Mouse (Mus musculus) small intestine, adult 2 months (tissue): Measurements from ENCODE around the gene Tff3. TPM values are rescaled to one million over a fixed set of nuclear protein-coding genes. Genes with fewer than 3 reads are reported as not detected.

Experiments
- H3K27ac ChIP-seq: fragments of 200-500 bp; 2 replicates; pipeline ENCODE4 v1.5.1; 2012; ENCODE audit warnings: low read depth, low read length, control low read depth, inconsistent platforms; ENCODE audit not compliant: insufficient read depth
- H3K27me3 ChIP-seq: fragments of 200-500 bp; 2 replicates; pipeline ENCODE4 v1.6.1; 2012; ENCODE audit warnings: mild to moderate bottlenecking, moderate library complexity, low read length, inconsistent platforms; ENCODE audit not compliant: control insufficient read depth, insufficient read depth
- H3K36me3 ChIP-seq: fragments of 200-500 bp; 2 replicates; pipeline ENCODE4 v1.6.1; 2012; ENCODE audit warnings: mild to moderate bottlenecking, low read length, control low read depth, inconsistent platforms; ENCODE audit not compliant: control insufficient read depth, insufficient read depth
- H3K4me1 ChIP-seq: fragments of 200-500 bp; 2 replicates; pipeline ENCODE4 v1.6.1; 2012; ENCODE audit warnings: low read length, inconsistent platforms, mixed read lengths; ENCODE audit not compliant: control insufficient read depth, insufficient read depth, insufficient read length
- H3K4me3 ChIP-seq: fragments of 200-500 bp; 2 replicates; pipeline ENCODE4 v1.5.1; 2012; ENCODE audit warnings: low read depth, mild to moderate bottlenecking, control low read depth, inconsistent platforms, low read length, moderate library complexity
- CTCF ChIP-seq: fragments of 200-500 bp; IDR thresholded peaks from 2 replicates; pipeline ENCODE4 v1.5.1; 2012; ENCODE audit warnings: low read depth, mild to moderate bottlenecking, control low read depth, inconsistent platforms, low read length, moderate library complexity, mixed read lengths; ENCODE audit not compliant: insufficient replicate concordance, insufficient read length; ENCODE audit errors: extremely low read depth
- POLR2A ChIP-seq: fragments of 200-500 bp; IDR thresholded peaks from 2 replicates; pipeline ENCODE4 v1.6.1; 2012; ENCODE audit warnings: low read depth, mild to moderate bottlenecking, control low read depth, inconsistent platforms, low read length, moderate library complexity
- WGBS: fragments of 180-500 bp; shearing (Covaris S2); methylation state at CpG from one replicate; pipeline ENCODE4 v1.1.7; 2018; 5-methylcytosine and 5-hydroxymethylcytosine counted together
- polyA plus RNA-seq: library from polyadenylated mRNA; depleted of rRNA; stranded (reverse); fragments of >200 nt; gene quantifications from 2 replicates; pipeline ENCODE4 v1.2.3, GENCODE M21; 2012; rRNA removed

Tff3 gene
- polyA plus RNA-seq, 1 experiment: 10,550 TPM

DNA sequence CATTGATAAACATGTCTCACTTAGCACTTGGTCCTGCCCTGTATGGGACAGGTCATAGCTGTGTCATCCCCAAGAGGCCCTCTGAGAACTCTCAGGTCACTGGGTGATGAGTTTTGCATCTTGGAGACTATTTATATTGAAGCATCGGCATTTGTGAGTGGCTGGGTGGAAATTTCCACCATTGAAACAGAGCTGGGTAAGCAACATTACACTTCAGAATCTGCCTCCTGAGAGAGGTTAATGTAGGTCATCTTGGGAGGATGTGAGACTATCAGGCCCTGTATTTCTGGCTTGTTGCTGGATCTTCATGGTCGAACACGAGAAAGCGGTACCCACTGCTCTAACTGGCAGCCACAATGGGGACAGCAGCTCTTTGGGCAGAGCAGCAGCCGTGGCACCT is 54.0 kb downstream of the Tff3 start:
- peak overlapping the region; percentile 22; the same call in 1 of the 2 replicates for H3K27ac ChIP-seq
- peaks cover 9% of the 10 kb centered on the region for H3K4me1 ChIP-seq
- 64% methylated on average over 5 of the region's 5 CpGs for WGBS
- no peaks in the 10 kb centered on the region for H3K36me3 ChIP-seq
- H3K27me3 ChIP-seq: no peaks in the 10 kb centered on the region
- no peak overlapping the region for H3K4me3 ChIP-seq
- TF ChIP-seq CTCF: no peak
- no peak for TF ChIP-seq POLR2A

Other genes starting within 250 kb of the Tff3 start
- 0.52 and 11.3 TPM in 2 replicates for gene Glp1r, start 227.8 kb downstream of the Tff3 start, polyA plus RNA-seq
- 0.10 TPM in 1 of 2 replicates, not detected in the other for gene Umodl1, start 175.0 kb downstream of the Tff3 start, polyA plus RNA-seq
- 1.6 and 2.5 TPM in 2 replicates for gene Abcg1, start 72.0 kb downstream of the Tff3 start, polyA plus RNA-seq
- gene Tff2, start 14.6 kb upstream of the Tff3 start, polyA plus RNA-seq: 19.0 and 10,568 TPM in 2 replicates
- 7.6 and 3,319 TPM in 2 replicates for gene Tff1, start 35.6 kb upstream of the Tff3 start, polyA plus RNA-seq
- 0.11 TPM in 1 of 2 replicates, not detected in the other for gene Tmprss3, start 69.3 kb upstream of the Tff3 start, polyA plus RNA-seq
- gene Ubash3a, start 78.2 kb upstream of the Tff3 start, polyA plus RNA-seq: 0.76 and 0.98 TPM in 2 replicates
- 0.46 TPM in 1 of 2 replicates, not detected in the other for gene Rsph1, start 147.7 kb upstream of the Tff3 start, polyA plus RNA-seq
- gene Slc37a1, start 157.1 kb upstream of the Tff3 start, polyA plus RNA-seq: 68.2 and 145 TPM in 2 replicates